Mouse (Mus musculus): ENCODE results near the gene Arl9.
"Not testable (repeated sequence)": the region's sequence is repeated elsewhere in the genome, so short reads cannot be mapped to it uniquely, and the experiment has no call there.

The Arl9 gene

GRCm38 (mm10) chr5:77028034-77028433 is 24.2 kb downstream of the Arl9 start:
- no peak for DNase-seq

DNA sequence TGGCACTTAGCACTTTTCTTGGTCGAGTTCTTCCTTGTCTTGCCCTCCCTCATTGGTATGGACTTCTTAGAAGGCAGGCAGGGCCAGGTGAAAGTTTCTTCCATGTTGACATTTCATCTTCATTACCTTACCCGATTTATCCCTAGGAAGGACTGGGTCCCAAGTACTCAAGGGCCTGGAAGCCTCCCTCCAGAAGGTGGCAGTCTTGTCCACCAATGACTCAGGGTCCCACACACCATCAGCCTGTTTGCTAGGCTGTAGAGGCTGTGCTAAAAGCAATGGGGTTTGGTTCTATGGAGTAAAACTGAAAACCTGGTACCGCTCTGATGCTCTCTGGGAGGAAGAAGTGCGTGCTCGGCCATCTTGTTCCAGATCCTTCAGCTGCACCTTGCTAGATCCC is 25.9 kb downstream of the Arl9 start:
- no peak for DNase-seq

GRCm38 (mm10) chr5:77035101-77035500 is 31.2 kb downstream of the Arl9 start:
- DNase-seq, result not testable (repeated sequence)

GRCm38 (mm10) chr5:77038451-77038850 is 34.6 kb downstream of the Arl9 start:
- DNase-seq, result no peak

GRCm38 (mm10) chr5:77039391-77039790 is 35.5 kb downstream of the Arl9 start:
- no peak for DNase-seq

DNA sequence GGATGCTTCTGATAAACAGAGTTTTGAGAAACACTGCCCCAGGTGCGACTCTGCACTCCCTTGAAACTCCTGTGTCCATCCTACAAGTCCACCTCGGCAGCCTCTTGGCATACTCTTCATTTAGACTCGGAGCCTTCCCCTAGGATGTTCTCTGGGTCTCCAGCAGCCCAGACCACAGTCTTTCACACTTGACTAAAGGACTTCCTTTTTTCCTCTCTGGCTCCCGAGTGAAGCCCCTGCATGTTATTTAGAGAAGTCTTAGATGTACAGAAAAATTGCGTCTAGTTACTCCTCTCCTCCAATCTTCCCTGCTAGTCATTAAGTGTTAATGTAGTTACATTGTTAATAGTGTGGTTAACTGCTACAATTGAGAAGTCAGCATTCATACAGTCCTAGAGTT is 40.5 kb downstream of the Arl9 start:
- DNase-seq, result no peak

DNA sequence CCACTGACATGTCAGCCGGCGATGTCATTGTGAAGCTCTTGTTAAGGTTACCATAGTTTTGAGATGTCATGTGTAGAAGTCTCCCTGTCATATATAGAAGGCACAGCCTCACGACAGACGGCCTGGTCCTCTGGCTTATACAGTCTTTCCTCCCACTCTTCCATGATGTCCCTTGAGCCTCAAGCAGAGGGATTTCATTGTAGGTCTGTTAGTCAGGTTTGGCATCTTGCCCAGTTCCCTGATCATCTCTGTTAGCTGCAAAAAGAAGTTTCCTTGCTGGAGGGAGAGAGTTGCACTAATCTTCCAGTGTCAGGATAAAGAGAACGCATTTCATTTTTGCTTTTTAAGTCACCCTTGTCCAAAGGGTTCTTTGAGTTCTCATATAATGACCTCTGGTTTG is 48.8 kb downstream of the Arl9 start:
- DNase-seq, result no peak

DNA sequence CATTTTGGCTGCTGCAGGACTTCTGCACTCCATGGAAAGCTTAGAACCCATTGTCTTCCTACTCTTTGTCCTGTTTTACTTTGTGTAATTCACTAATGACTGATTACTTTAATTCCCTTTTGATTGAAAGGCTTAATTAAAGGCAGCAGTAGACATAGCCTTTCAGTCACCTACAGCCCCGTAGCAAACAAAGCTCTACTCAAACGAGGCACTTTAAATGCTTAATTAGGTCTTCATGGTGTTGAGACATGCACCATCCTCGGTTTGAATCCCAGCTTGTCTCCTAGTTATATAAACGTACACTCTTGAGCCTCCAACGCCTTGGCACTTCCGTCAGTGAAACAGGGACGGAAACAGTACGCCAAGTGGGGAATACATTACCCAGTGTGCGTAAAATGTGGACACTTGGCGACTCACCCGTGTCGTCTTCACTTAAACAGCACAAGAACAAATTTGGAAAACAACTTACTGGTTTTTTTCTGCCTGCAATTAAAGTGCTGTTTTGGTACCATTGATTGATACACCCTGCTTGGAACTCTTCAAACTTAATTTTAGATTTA is 53.1 kb downstream of the Arl9 start:
- no peak for DNase-seq
